Mouse (Mus musculus) embryonic facial prominence, embryonic 14.5 days (tissue): ENCODE measurements around the gene Alpk3. TPM values are rescaled to one million over a fixed set of nuclear protein-coding genes. Genes with fewer than 3 reads are reported as not detected.

Experiments used
- ATAC-seq: fragments of 200-750 bp; cut with Nextera tagmentation; 2 replicates; pipeline ENCODE4 v1.8.0; 2017; ENCODE audit warnings: low read depth, moderate number of reproducible peaks, moderate TSS enrichment
- DNase-seq: peaks from one replicate; pipeline ENCODE4 v3.0.0-alpha.2; 2015; ENCODE audit warnings: low spot score
- H3K27ac ChIP-seq: fragments of 300-500 bp; sonication (generic); replicated peaks from 2 replicates; pipeline ENCODE4 v1.5.1; 2014; ENCODE audit warnings: low read depth, mild to moderate bottlenecking, low read length, moderate library complexity
- H3K27me3 ChIP-seq: fragments of 300-500 bp; sonication (generic); replicated peaks from 2 replicates; pipeline ENCODE4 v1.6.1; 2014; ENCODE audit warnings: low read length; ENCODE audit not compliant: control insufficient read depth, insufficient read depth
- H3K36me3 ChIP-seq: fragments of 300-500 bp; sonication (generic); 2 replicates; pipeline ENCODE4 v1.6.1; 2014; ENCODE audit warnings: low read length, mixed read lengths; ENCODE audit not compliant: control insufficient read depth, insufficient read depth
- H3K4me1 ChIP-seq: fragments of 300-500 bp; sonication (generic); 2 replicates; pipeline ENCODE4 v1.6.1; 2014; ENCODE audit warnings: antibody characterized with exemption, low read length; ENCODE audit not compliant: control insufficient read depth, insufficient read depth
- H3K4me2 ChIP-seq: fragments of 300-500 bp; sonication (generic); 2 replicates; pipeline ENCODE4 v1.6.1; 2014; ENCODE audit warnings: low read depth, mild to moderate bottlenecking, low read length, moderate library complexity, mixed read lengths
- H3K4me3 ChIP-seq: fragments of 300-500 bp; sonication (generic); 2 replicates; pipeline ENCODE4 v1.5.1; 2014; ENCODE audit warnings: low read depth, mild to moderate bottlenecking, low read length
- H3K9ac ChIP-seq: fragments of 300-500 bp; sonication (generic); 2 replicates; pipeline ENCODE4 v1.6.1; 2014; ENCODE audit warnings: low read depth, mild to moderate bottlenecking, low read length, moderate library complexity, mixed read lengths
- H3K9me3 ChIP-seq: fragments of 300-500 bp; sonication (generic); 2 replicates; pipeline ENCODE4 v1.6.1; 2016; ENCODE audit warnings: low read length; ENCODE audit not compliant: control insufficient read depth
- WGBS: fragments of 180-500 bp; shearing (Covaris S2); extraction: QIAGEN DNeasy Blood & Tissue Kit; methylation state at CpG from one replicate; pipeline ENCODE4 v1.1.7; 2014; 5-methylcytosine and 5-hydroxymethylcytosine counted together
- polyA plus RNA-seq: library from polyadenylated mRNA; unstranded; fragments of >200 nt; fragmentation: Nextera tagmentation; extraction: Ambion mirVana; gene quantifications from 2 replicates; pipeline ENCODE4 v1.2.1, GENCODE M21; 2014

Gene Alpk3
- polyA plus RNA-seq, 1 experiment from 2014 or later, result 7.9 TPM

GRCm38 (mm10) chr7:81060908-81061307 is 3.5 kb downstream of the Alpk3 start:
- ATAC-seq, result no peak
- WGBS, result 69% methylated on average over 2 of the region's 2 CpGs

GRCm38 (mm10) chr7:81061936-81062335 is 4.5 kb downstream of the Alpk3 start:
- DNase-seq (no peak), ATAC-seq (no peak)
- no peaks in the 10 kb centered on the region for H3K9me3 ChIP-seq
- peaks cover 4% of the 10 kb centered on the region; the same call in 1 of the 2 replicates for H3K4me1 ChIP-seq
- H3K36me3 ChIP-seq, result no peaks in the 10 kb centered on the region
- no peak overlapping the region for H3K4me2 ChIP-seq
- no peak overlapping the region for H3K4me3 ChIP-seq
- WGBS, result 85% methylated on average over 11 of the region's 11 CpGs
- no peak overlapping the region for H3K9ac ChIP-seq
- H3K27me3 ChIP-seq, result no peaks in the 10 kb centered on the region
- no peak overlapping the region for H3K27ac ChIP-seq

More at GRCm38 (mm10) chr7:81060908-81061307, 3.5 kb downstream of the Alpk3 start:
- Histone ChIP-seq H3K4me1 (peaks cover 4% of the 10 kb centered on the region; the same call in 1 of the 2 replicates), H3K9ac (no peak overlapping the region), H3K4me3 (no peak overlapping the region), H3K27ac (no peak overlapping the region), H3K4me2 (no peak overlapping the region), H3K36me3 (no peaks in the 10 kb centered on the region), H3K9me3 (no peaks in the 10 kb centered on the region), H3K27me3 (no peaks in the 10 kb centered on the region)
- DNase-seq, result no peak

- H3K9me3 ChIP-seq, result no peaks in the 10 kb centered on the region
- H3K4me2 ChIP-seq, result no peak overlapping the region
- 71% methylated on average over 9 of the region's 9 CpGs for WGBS
- peaks cover 1% of the 10 kb centered on the region; the same call in 1 of the 2 replicates for H3K4me1 ChIP-seq
- ATAC-seq, result no peak
- DNase-seq, result no peak
- no peaks in the 10 kb centered on the region for H3K36me3 ChIP-seq
- H3K9ac ChIP-seq, result no peak overlapping the region
- H3K4me3 ChIP-seq, result no peak overlapping the region
- H3K27me3 ChIP-seq, result no peaks in the 10 kb centered on the region
- H3K27ac ChIP-seq, result no peak overlapping the region
These were observed 5.9 kb downstream of the Alpk3 start for GRCm38 (mm10) chr7:81063332-81063731.

GRCm38 (mm10) chr7:81066714-81067113 is 9.3 kb downstream of the Alpk3 start:
- Histone ChIP-seq H3K9ac (no peak overlapping the region), H3K4me2 (no peak overlapping the region), H3K27ac (no peak overlapping the region), H3K4me1 (no peaks in the 10 kb centered on the region), H3K4me3 (no peak overlapping the region), H3K27me3 (no peaks in the 10 kb centered on the region), H3K9me3 (no peaks in the 10 kb centered on the region), H3K36me3 (no peaks in the 10 kb centered on the region)
- DNase-seq, result no peak
- no peak for ATAC-seq
- 24% methylated on average over 6 of the region's 6 CpGs for WGBS

- Histone ChIP-seq H3K9me3 (no peaks in the 10 kb centered on the region), H3K27me3 (no peaks in the 10 kb centered on the region), H3K4me3 (no peak overlapping the region), H3K27ac (no peak overlapping the region), H3K4me1 (peaks cover 7% of the 10 kb centered on the region; the same call in 1 of the 2 replicates), H3K36me3 (no peaks in the 10 kb centered on the region), H3K4me2 (no peak overlapping the region), H3K9ac (no peak overlapping the region)
- WGBS, result 21% methylated on average over 5 of the region's 5 CpGs
- ATAC-seq (0 out of 2 replicates have a peak, but pooled peaks have one; percentile 37), DNase-seq (peak; percentile 76)
These were observed 15.1 kb downstream of the Alpk3 start for GRCm38 (mm10) chr7:81072463-81072862.

- Histone ChIP-seq H3K27me3 (no peaks in the 10 kb centered on the region), H3K36me3 (no peaks in the 10 kb centered on the region), H3K4me1 (peaks cover 7% of the 10 kb centered on the region; the same call in 1 of the 2 replicates), H3K27ac (no peak overlapping the region), H3K4me2 (no peak overlapping the region), H3K9me3 (no peaks in the 10 kb centered on the region), H3K9ac (no peak overlapping the region), H3K4me3 (no peak overlapping the region)
- DNase-seq (no peak), ATAC-seq (no peak)
- 85% methylated on average over 5 of the region's 5 CpGs for WGBS
These were observed 15.9 kb downstream of the Alpk3 start for GRCm38 (mm10) chr7:81073273-81073672.

GRCm38 (mm10) chr7:81074546-81074945 is 17.1 kb downstream of the Alpk3 start:
- ATAC-seq (peak; percentile 74), DNase-seq (no peak)
- no peak overlapping the region for H3K9ac ChIP-seq
- 33% methylated on average over 8 of the region's 9 CpGs for WGBS
- H3K4me3 ChIP-seq, result no peak overlapping the region
- H3K27ac ChIP-seq, result no peak overlapping the region; the same call in 1 of the 2 replicates
- H3K27me3 ChIP-seq, result no peaks in the 10 kb centered on the region
- peaks cover 7% of the 10 kb centered on the region; the same call in 1 of the 2 replicates for H3K4me1 ChIP-seq
- H3K9me3 ChIP-seq, result no peaks in the 10 kb centered on the region
- no peaks in the 10 kb centered on the region for H3K36me3 ChIP-seq
- no peak overlapping the region for H3K4me2 ChIP-seq

GRCm38 (mm10) chr7:81075299-81075698 is 17.9 kb downstream of the Alpk3 start:
- WGBS, result 53% methylated on average over 7 of the region's 7 CpGs
- Histone ChIP-seq H3K9ac (no peak overlapping the region), H3K27ac (0 out of 2 replicates have a peak overlapping the region, but pooled peaks have one; percentile 4), H3K36me3 (no peaks in the 10 kb centered on the region), H3K4me3 (no peak overlapping the region), H3K4me2 (no peak overlapping the region), H3K4me1 (peaks cover 7% of the 10 kb centered on the region; the same call in 1 of the 2 replicates), H3K9me3 (no peaks in the 10 kb centered on the region), H3K27me3 (no peaks in the 10 kb centered on the region)
- DNase-seq (no peak), ATAC-seq (no peak)

- DNase-seq (no peak), ATAC-seq (no peak)
- WGBS, result 88% methylated on average over 5 of the region's 5 CpGs
- Histone ChIP-seq H3K9ac (no peak overlapping the region), H3K27me3 (no peaks in the 10 kb centered on the region), H3K36me3 (no peaks in the 10 kb centered on the region), H3K9me3 (no peaks in the 10 kb centered on the region), H3K4me2 (no peak overlapping the region), H3K4me3 (no peak overlapping the region), H3K27ac (no peak overlapping the region), H3K4me1 (peaks cover 7% of the 10 kb centered on the region; the same call in 1 of the 2 replicates)
These were observed 18.3 kb downstream of the Alpk3 start for GRCm38 (mm10) chr7:81075732-81076131.
